Mouse (Mus musculus): ENCODE results near the gene Dnajc1. TPM values are rescaled to one million over a fixed set of nuclear protein-coding genes. Genes with fewer than 3 reads are reported as not detected.

Gene Dnajc1
- polyA plus RNA-seq, 1 experiment from 2014 or later: 35.5 TPM

- DNase-seq (ENCODE audit: low spot score): peak; percentile 76
- Histone ChIP-seq H3K4me1 (ENCODE audit: control insufficient read depth, insufficient read depth, low read length) (peaks cover 3% of the 10 kb centered on the region; the same call in 1 of the 2 replicates), H3K27ac (replicated peaks; ENCODE audit: low read depth, low read length) (no peak overlapping the region), H3K4me2 (ENCODE audit: low read depth, low read length) (no peak overlapping the region), H3K9me3 (ENCODE audit: control insufficient read depth, low read length) (peaks cover 11% of the 10 kb centered on the region; the same call in 1 of the 2 replicates), H3K36me3 (ENCODE audit: control insufficient read depth, insufficient read depth, low read length) (no peaks in the 10 kb centered on the region), H3K4me3 (ENCODE audit: low read depth, low read length) (no peak overlapping the region), H3K9ac (ENCODE audit: low read depth, low read length) (no peak overlapping the region), H3K27me3 (replicated peaks; ENCODE audit: control insufficient read depth, insufficient read depth, low read length) (no peaks in the 10 kb centered on the region)
- 19% methylated on average over 2 of the region's 2 CpGs for WGBS
- no peak for ATAC-seq (ENCODE audit: low read depth)
Observed at GRCm38 (mm10) chr2:18316909-18317308, 75.7 kb downstream of the Dnajc1 start.

DNA sequence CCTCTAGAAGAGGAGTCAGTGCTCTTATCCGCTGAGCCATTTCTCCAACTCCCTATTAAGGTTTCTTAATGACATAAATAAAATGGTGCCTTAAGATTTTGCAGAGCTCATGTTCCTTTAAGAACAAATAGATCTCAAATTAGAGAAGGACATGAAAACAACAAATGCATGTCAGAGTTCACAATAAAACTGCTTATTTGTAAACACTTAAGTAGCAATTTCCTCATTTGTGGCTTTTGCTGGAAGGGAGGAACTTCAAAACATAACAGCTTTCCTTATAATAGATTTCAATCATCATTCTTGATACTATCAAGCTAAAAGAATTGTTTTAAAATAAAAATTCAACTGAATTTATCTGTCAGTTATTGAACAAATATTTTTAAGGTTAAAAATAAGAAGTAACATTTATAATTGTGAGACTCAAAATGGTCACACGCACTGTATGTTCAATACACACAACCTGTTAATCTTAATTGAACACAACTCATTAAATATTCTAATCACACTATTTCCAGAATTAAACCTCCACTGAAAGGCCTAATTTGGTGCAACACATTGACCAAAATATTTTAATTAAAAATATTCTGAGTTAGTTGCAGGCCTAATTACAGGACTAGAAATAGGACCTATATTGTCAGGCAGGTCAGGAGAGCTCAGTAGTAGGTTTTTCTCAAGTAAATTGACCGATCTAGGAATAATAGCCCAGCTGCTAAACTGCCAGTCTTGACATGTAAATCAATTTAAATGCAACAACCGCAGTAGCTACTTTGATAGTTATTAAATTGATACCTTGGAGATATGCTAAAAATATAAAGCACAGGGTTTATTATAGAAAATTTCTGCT, 82.1 kb downstream of the Dnajc1 start:
- Histone ChIP-seq H3K36me3 (ENCODE audit: control insufficient read depth, insufficient read depth, low read length) (0 out of 2 replicates have a peak, but pooled peaks cover 3% of the 10 kb centered on the region), H3K4me2 (ENCODE audit: low read depth, low read length) (no peak overlapping the region), H3K9me3 (ENCODE audit: control insufficient read depth, low read length) (no peaks in the 10 kb centered on the region), H3K4me3 (ENCODE audit: low read depth, low read length) (no peak overlapping the region), H3K9ac (ENCODE audit: low read depth, low read length) (no peak overlapping the region), H3K4me1 (ENCODE audit: control insufficient read depth, insufficient read depth, low read length) (no peaks in the 10 kb centered on the region), H3K27ac (replicated peaks; ENCODE audit: low read depth, low read length) (no peak overlapping the region), H3K27me3 (replicated peaks; ENCODE audit: control insufficient read depth, insufficient read depth, low read length) (no peaks in the 10 kb centered on the region)
- WGBS: 77% methylated on average over 4 of the region's 4 CpGs
- DNase-seq (ENCODE audit: low spot score) (no peak), ATAC-seq (ENCODE audit: low read depth) (no peak)

DNA sequence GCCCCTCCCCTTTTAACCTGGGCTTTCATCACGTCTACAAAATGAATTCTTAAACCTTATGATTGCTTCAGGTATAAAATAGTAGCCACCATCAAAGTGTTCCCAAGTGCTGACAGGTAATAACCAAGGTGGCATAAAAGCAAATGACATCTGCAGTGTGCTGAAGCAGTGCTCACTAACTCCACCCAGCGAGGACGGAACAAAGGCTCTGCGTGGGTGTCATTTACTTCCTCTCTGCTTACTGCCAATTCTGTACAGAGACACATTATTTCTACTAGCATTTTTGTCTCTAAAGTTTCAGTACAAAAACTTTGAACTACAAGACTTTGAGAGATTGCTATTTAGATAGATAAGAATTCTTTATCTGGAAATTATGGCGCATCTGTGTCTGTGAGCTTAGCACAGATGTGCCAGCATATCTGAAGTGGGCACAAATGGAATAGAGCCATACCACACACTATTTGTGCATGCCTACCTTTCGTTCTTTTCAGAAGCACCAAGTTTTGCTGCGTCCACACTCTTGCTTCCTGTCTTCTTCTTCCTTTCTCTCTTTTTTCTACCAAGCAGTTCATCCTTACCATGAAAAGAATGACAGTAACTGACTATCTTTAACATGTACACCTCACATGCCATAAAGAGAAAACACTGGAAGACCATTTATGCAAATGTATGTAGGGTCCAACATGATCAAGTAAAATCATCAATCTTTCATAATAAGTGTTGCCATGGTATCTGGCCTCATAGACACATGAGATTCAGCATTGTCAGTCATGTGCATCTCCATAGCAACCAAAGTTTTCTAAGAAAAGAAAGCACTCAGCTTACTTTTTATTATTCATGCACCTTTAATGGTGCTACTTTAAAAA, 85.0 kb downstream of the Dnajc1 start:
- H3K4me2 ChIP-seq (ENCODE audit: low read depth, low read length): no peak overlapping the region
- WGBS: 80% methylated on average over 7 of the region's 7 CpGs
- H3K36me3 ChIP-seq (ENCODE audit: control insufficient read depth, insufficient read depth, low read length): 0 out of 2 replicates have a peak, but pooled peaks cover 3% of the 10 kb centered on the region
- no peaks in the 10 kb centered on the region for H3K27me3 ChIP-seq (replicated peaks; ENCODE audit: control insufficient read depth, insufficient read depth, low read length)
- ATAC-seq (ENCODE audit: low read depth): no peak
- H3K9ac ChIP-seq (ENCODE audit: low read depth, low read length): no peak overlapping the region
- H3K27ac ChIP-seq (replicated peaks; ENCODE audit: low read depth, low read length): no peak overlapping the region
- H3K4me3 ChIP-seq (ENCODE audit: low read depth, low read length): no peak overlapping the region
- H3K4me1 ChIP-seq (ENCODE audit: control insufficient read depth, insufficient read depth, low read length): no peaks in the 10 kb centered on the region
- no peaks in the 10 kb centered on the region for H3K9me3 ChIP-seq (ENCODE audit: control insufficient read depth, low read length)
- DNase-seq (ENCODE audit: low spot score): no peak

GRCm38 (mm10) chr2:18300949-18301348, 91.7 kb downstream of the Dnajc1 start:
- H3K27me3 ChIP-seq (replicated peaks; ENCODE audit: control insufficient read depth, insufficient read depth, low read length): no peaks in the 10 kb centered on the region
- H3K27ac ChIP-seq (replicated peaks; ENCODE audit: low read depth, low read length): no peak overlapping the region
- ATAC-seq (ENCODE audit: low read depth): no peak
- 80% methylated on average over 3 of the region's 3 CpGs for WGBS
- H3K9me3 ChIP-seq (ENCODE audit: control insufficient read depth, low read length): no peaks in the 10 kb centered on the region
- 0 out of 2 replicates have a peak, but pooled peaks cover 8% of the 10 kb centered on the region for H3K36me3 ChIP-seq (ENCODE audit: control insufficient read depth, insufficient read depth, low read length)
- H3K9ac ChIP-seq (ENCODE audit: low read depth, low read length): no peak overlapping the region
- no peaks in the 10 kb centered on the region for H3K4me1 ChIP-seq (ENCODE audit: control insufficient read depth, insufficient read depth, low read length)
- H3K4me2 ChIP-seq (ENCODE audit: low read depth, low read length): no peak overlapping the region
- H3K4me3 ChIP-seq (ENCODE audit: low read depth, low read length): no peak overlapping the region
- DNase-seq (ENCODE audit: low spot score): no peak

DNA sequence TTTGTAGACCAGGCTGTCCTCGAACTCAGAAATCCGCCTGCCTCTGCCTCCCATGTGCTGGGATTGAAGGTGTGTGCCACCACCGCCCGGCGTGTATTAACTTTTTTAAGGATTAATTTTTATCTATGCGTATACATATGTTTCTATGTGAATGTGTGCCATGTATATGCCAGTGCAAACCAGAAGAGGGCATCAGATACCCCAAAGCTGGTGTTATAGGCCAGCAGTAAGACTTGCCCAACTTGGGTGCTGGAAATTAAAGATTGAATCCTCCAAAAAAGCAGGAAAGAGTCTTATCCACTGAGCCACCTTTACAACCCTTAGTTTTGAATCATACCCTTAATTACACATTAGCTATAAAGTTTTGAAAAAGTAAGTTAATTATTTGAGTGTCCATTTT, 107.5 kb downstream of the Dnajc1 start:
- no peak overlapping the region for H3K4me3 ChIP-seq (ENCODE audit: low read depth, low read length)
- 0 out of 2 replicates have a peak, but pooled peaks cover 4% of the 10 kb centered on the region for H3K9me3 ChIP-seq (ENCODE audit: control insufficient read depth, low read length)
- peaks cover 12% of the 10 kb centered on the region for H3K36me3 ChIP-seq (ENCODE audit: control insufficient read depth, insufficient read depth, low read length)
- DNase-seq (ENCODE audit: low spot score) (no peak), ATAC-seq (ENCODE audit: low read depth) (no peak)
- no peaks in the 10 kb centered on the region for H3K27me3 ChIP-seq (replicated peaks; ENCODE audit: control insufficient read depth, insufficient read depth, low read length)
- WGBS: 97% methylated on average over 6 of the region's 6 CpGs
- H3K4me1 ChIP-seq (ENCODE audit: control insufficient read depth, insufficient read depth, low read length): no peaks in the 10 kb centered on the region
- H3K27ac ChIP-seq (replicated peaks; ENCODE audit: low read depth, low read length): no peak overlapping the region
- no peak overlapping the region for H3K9ac ChIP-seq (ENCODE audit: low read depth, low read length)
- H3K4me2 ChIP-seq (ENCODE audit: low read depth, low read length): no peak overlapping the region

GRCm38 (mm10) chr2:18265736-18266135, 126.9 kb downstream of the Dnajc1 start:
- no peak for DNase-seq (ENCODE audit: low spot score)
- no peaks in the 10 kb centered on the region for H3K27me3 ChIP-seq (replicated peaks; ENCODE audit: control insufficient read depth, insufficient read depth, low read length)
- H3K4me1 ChIP-seq (ENCODE audit: control insufficient read depth, insufficient read depth, low read length): no peaks in the 10 kb centered on the region
- H3K4me3 ChIP-seq (ENCODE audit: low read depth, low read length): no peak overlapping the region
- no peak for ATAC-seq (ENCODE audit: low read depth)
- no peak overlapping the region for H3K9ac ChIP-seq (ENCODE audit: low read depth, low read length)
- no peak overlapping the region for H3K4me2 ChIP-seq (ENCODE audit: low read depth, low read length)
- H3K27ac ChIP-seq (replicated peaks; ENCODE audit: low read depth, low read length): no peak overlapping the region
- 84% methylated on average over 1 of the region's 1 CpGs for WGBS
- no peaks in the 10 kb centered on the region for H3K9me3 ChIP-seq (ENCODE audit: control insufficient read depth, low read length)
- H3K36me3 ChIP-seq (ENCODE audit: control insufficient read depth, insufficient read depth, low read length): peaks cover 9% of the 10 kb centered on the region; the same call in 1 of the 2 replicates

DNA sequence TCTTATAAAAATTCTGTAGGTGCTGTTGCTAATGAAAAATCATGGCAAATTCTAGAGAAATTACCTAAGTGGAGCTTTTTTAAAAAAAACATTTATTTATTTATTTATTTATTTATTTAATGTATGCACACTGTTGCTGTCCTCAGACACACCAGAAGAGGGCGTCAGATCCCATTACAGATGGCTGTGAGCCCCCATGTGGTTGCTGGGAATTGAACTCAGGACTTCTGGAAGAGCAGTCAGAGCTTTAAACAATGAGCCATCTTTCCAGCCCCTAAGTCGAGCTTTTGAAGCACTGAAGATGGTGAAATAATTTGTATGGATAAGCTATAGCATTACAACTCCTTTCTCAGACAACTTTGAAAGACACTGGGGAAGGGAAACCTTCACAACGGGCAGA, 128.1 kb downstream of the Dnajc1 start:
- Histone ChIP-seq H3K4me1 (ENCODE audit: control insufficient read depth, insufficient read depth, low read length) (no peaks in the 10 kb centered on the region), H3K27me3 (replicated peaks; ENCODE audit: control insufficient read depth, insufficient read depth, low read length) (no peaks in the 10 kb centered on the region), H3K4me2 (ENCODE audit: low read depth, low read length) (no peak overlapping the region), H3K27ac (replicated peaks; ENCODE audit: low read depth, low read length) (no peak overlapping the region), H3K36me3 (ENCODE audit: control insufficient read depth, insufficient read depth, low read length) (peaks cover 9% of the 10 kb centered on the region; the same call in 1 of the 2 replicates), H3K9me3 (ENCODE audit: control insufficient read depth, low read length) (no peaks in the 10 kb centered on the region), H3K9ac (ENCODE audit: low read depth, low read length) (no peak overlapping the region), H3K4me3 (ENCODE audit: low read depth, low read length) (no peak overlapping the region)
- WGBS: 81% methylated on average over 3 of the region's 3 CpGs
- DNase-seq (ENCODE audit: low spot score) (no peak), ATAC-seq (ENCODE audit: low read depth) (no peak)

GRCm38 (mm10) chr2:18262298-18262697, 130.3 kb downstream of the Dnajc1 start:
- 38% methylated on average over 1 of the region's 1 CpGs for WGBS
- ATAC-seq (ENCODE audit: low read depth) (no peak), DNase-seq (ENCODE audit: low spot score) (no peak)

More at GRCm38 (mm10) chr2:18262298-18262697, 130.3 kb downstream of the Dnajc1 start:
- H3K9ac ChIP-seq (ENCODE audit: low read depth, low read length): no peak overlapping the region
- no peaks in the 10 kb centered on the region for H3K27me3 ChIP-seq (replicated peaks; ENCODE audit: control insufficient read depth, insufficient read depth, low read length)
- H3K4me3 ChIP-seq (ENCODE audit: low read depth, low read length): no peak overlapping the region
- H3K27ac ChIP-seq (replicated peaks; ENCODE audit: low read depth, low read length): no peak overlapping the region
- no peaks in the 10 kb centered on the region for H3K4me1 ChIP-seq (ENCODE audit: control insufficient read depth, insufficient read depth, low read length)
- H3K9me3 ChIP-seq (ENCODE audit: control insufficient read depth, low read length): no peaks in the 10 kb centered on the region
- peaks cover 9% of the 10 kb centered on the region; the same call in 1 of the 2 replicates for H3K36me3 ChIP-seq (ENCODE audit: control insufficient read depth, insufficient read depth, low read length)
- no peak overlapping the region for H3K4me2 ChIP-seq (ENCODE audit: low read depth, low read length)

Data from embryonic facial prominence, embryonic 14.5 days (tissue).